Mouse (Mus musculus): ENCODE measurements around the gene Cldn3. TPM values are rescaled to one million over a fixed set of nuclear protein-coding genes. Genes with fewer than 3 reads are reported as not detected.

Gene Cldn3
- total RNA-seq, 2 experiments from 2014 or later: 0.71 to 0.77 TPM

- DNase-seq: peak; percentile 54
These were observed 19.9 kb upstream of the Cldn3 start for GRCm38 (mm10) chr5:134965852-134966821.

GRCm38 (mm10) chr5:134967164-134967944 is 18.7 kb upstream of the Cldn3 start:
- DNase-seq: no peak

GRCm38 (mm10) chr5:134970671-134971070 is 15.3 kb upstream of the Cldn3 start:
- no peak for DNase-seq

- no peak for DNase-seq
These were observed 12.9 kb upstream of the Cldn3 start for GRCm38 (mm10) chr5:134973081-134973480.

- no peak for DNase-seq
These were observed 12.5 kb upstream of the Cldn3 start for GRCm38 (mm10) chr5:134973526-134973925.

- DNase-seq: no peak
These were observed 11.7 kb upstream of the Cldn3 start for GRCm38 (mm10) chr5:134974294-134974693.

GRCm38 (mm10) chr5:134974921-134975320 is 11.1 kb upstream of the Cldn3 start:
- no peak for DNase-seq

- DNase-seq: no peak
These were observed 9.8 kb upstream of the Cldn3 start for GRCm38 (mm10) chr5:134976164-134976563.

GRCm38 (mm10) chr5:134976577-134977250 is 9.3 kb upstream of the Cldn3 start:
- no peak for DNase-seq

- no peak for DNase-seq
These were observed 8.2 kb upstream of the Cldn3 start for GRCm38 (mm10) chr5:134977837-134978236.

GRCm38 (mm10) chr5:134981149-134981548 is 4.9 kb upstream of the Cldn3 start:
- no peak for DNase-seq

GRCm38 (mm10) chr5:134983111-134983510 is 2.9 kb upstream of the Cldn3 start:
- DNase-seq: no peak

- no peak for DNase-seq
These were observed 2.2 kb upstream of the Cldn3 start for GRCm38 (mm10) chr5:134983771-134984170.

GRCm38 (mm10) chr5:134986298-134987268 is 569 bp downstream of the Cldn3 start:
- DNase-seq: no peak

- no peak for DNase-seq
These were observed 3.2 kb downstream of the Cldn3 start for GRCm38 (mm10) chr5:134989166-134989565.

- DNase-seq: no peak
These were observed 3.7 kb downstream of the Cldn3 start for GRCm38 (mm10) chr5:134989741-134990140.

GRCm38 (mm10) chr5:134992566-134992965 is 6.6 kb downstream of the Cldn3 start:
- no peak for DNase-seq

GRCm38 (mm10) chr5:134998359-134998758 is 12.3 kb downstream of the Cldn3 start:
- no peak for DNase-seq

- DNase-seq: no peak
These were observed 13.8 kb downstream of the Cldn3 start for GRCm38 (mm10) chr5:134999797-135000196.

GRCm38 (mm10) chr5:135000751-135001150 is 14.7 kb downstream of the Cldn3 start:
- no peak for DNase-seq

GRCm38 (mm10) chr5:135001309-135001708 is 15.3 kb downstream of the Cldn3 start:
- peak; percentile 44 for DNase-seq

Measured in heart, postnatal 4 days (tissue).